Mouse (Mus musculus): ENCODE results near the gene Gm7075. TPM values are rescaled to one million over a fixed set of nuclear protein-coding genes. Genes with fewer than 3 reads are reported as not detected.

Gm7075 gene
- not detected for polyA plus RNA-seq (2017; shearing (Covaris generic))

GRCm38 (mm10) chr10:63421739-63422735 lies at the start of gene Gm7075:
Gene Gm7075, minus strand, starts transcription at chr10:63421789.

DNA sequence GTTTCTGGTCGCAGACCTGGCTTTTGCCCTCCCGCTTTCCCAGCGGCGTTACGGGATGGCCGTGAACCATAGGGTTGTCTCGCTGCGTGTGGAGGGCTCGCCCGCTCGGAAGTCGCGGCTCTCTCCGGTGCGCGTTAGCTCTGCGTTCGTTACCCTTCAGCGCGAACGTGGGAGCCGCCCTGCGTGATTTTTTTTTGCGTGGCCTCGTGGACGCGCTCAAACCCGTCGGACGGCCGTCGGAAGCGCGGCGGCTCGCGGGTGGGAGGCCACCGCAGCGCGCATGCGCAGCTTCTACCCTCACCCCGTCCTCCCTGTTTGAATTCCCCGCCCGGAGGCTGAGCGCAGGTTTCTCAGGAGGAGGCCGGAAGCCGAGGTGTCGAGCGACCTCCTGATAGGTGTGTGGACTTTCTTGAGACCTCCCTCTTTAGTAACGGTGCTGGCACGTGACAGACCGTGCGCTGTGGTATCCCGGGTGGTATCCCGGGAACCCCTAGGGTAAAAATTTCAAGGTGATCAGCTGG lies 8.3 kb upstream of the Gm7075 start, which contains the start of gene Ctnna3:
Gene Ctnna3, plus strand, starts transcription at position 314 of the 521 bp plus-strand sequence.

DNA sequence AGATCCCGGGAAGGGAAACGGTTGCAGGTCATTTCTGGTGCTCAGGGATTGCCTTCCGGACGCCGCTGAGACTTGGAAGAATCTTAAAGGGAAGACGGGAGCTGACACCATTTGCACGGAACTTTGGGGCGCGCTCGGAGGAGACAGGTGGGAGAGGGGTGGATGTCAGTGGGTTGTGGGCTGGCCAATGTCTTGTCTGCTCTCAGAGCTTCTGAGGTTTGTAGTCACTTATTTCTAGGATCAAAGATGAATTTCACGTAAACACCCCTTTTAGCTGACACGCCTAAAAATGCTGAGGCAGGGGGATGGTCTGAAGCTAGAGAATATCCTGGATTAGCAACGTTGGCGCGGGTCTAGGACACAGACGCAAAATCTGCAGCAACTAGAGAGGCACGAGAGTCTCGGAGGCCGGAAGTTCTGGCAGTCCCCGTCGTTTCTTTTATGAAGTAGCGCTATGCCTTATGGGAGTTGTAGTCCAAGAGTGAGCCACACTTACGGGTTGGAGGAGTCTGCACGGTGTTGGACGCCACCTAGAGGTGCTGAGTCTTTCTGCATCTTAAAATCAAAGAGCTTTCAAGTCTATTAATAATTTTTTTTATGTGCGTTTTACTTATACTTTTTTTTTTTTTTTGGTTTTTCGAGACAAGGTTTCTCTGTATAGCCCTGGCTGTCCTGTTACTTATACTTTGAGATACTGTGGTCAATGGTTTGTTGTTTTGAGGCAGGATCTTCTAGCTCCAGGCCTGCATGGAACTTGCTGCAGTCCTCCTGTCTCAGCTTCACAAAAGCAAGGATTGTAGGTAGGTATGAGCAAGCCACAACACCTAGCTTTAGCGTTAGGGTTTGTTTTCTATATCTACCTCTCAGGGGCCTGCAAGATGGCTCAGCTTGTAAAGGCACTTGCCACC lies 39.0 kb downstream of the Gm7075 start, which contains the start of gene Dnajc12:
Gene Dnajc12, plus strand, starts transcription at position 72 of the 908 bp plus-strand sequence.

GRCm38 (mm10) chr10:63381498-63382280 lies 39.9 kb downstream of the Gm7075 start, which contains the start of gene Sirt1:
Gene Sirt1, minus strand, starts transcription at chr10:63381704.

Other genes with a start within 250 kb of the Gm7075 start
- not detected for gene Mypn, start 217.8 kb downstream of the Gm7075 start, polyA plus RNA-seq (2017; shearing (Covaris generic))
- gene Herc4, start 178.0 kb downstream of the Gm7075 start, polyA plus RNA-seq (2017; shearing (Covaris generic)), result 164 TPM
- 2.9 TPM for gene Sirt1, start 40.1 kb downstream of the Gm7075 start, polyA plus RNA-seq (2017; shearing (Covaris generic))
- 6.6 TPM for gene Dnajc12, start 39.3 kb downstream of the Gm7075 start, polyA plus RNA-seq (2017; shearing (Covaris generic))
- 0.07 TPM for gene Ctnna3, start 8.3 kb upstream of the Gm7075 start, polyA plus RNA-seq (2017; shearing (Covaris generic))